Mouse (Mus musculus): ENCODE measurements around the gene March5.

DNA sequence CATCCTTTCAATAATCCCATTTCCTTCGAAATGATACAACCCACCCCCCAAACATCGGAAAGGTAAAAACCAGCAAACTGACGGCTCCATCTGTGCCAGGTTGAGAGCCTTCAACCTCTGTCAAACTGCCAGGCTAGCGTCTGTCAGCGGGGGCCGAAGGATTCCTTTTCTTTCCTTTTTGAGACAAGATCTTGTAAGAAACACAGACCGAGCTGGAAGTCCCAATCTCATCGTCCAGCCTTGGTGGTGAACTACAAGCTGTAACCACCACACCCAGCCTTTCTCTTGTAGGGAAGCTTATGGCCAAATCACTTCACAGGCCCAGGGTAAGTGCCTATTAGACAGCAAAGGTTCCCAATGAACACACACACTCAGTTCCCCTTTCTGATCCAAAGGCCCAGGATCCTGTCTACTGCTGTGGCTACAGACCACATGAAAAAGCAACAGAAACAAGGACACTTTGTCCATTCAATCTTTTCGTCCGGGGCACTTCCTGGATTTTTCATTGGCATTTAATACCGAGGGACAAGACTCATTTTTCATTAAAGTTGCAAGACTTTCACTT is 34.7 kb upstream of the March5 start:
- TF ChIP-seq POLR2A (IDR thresholded peaks at IDR 0.05; ENCODE audit: insufficient read depth, low read depth, low read length) (no peak), CTCF (IDR thresholded peaks at IDR 0.05; ENCODE audit: insufficient read depth, low read depth, low read length) (no peak)

All from olfactory bulb, adult 2 months (tissue).